Mouse (Mus musculus): ENCODE results near the gene Eid1. TPM values are rescaled to one million over a fixed set of nuclear protein-coding genes. Genes with fewer than 3 reads are reported as not detected.

Gene Eid1
- polyA plus RNA-seq, 1 experiment from 2014 or later: 150 TPM

GRCm38 (mm10) chr2:125637331-125637730 lies 35.6 kb upstream of the Eid1 start:
- no peak for TF ChIP-seq CTCF (IDR thresholded peaks at IDR 0.05; ENCODE audit: low read depth)
- Histone ChIP-seq H3K4me1 (ENCODE audit: insufficient read depth) (no peaks in the 10 kb centered on the region), H3K36me3 (ENCODE audit: insufficient read depth) (no peaks in the 10 kb centered on the region), H3K4me3 (ENCODE audit: low read depth, low read length) (no peak overlapping the region), H3K9ac (no peak overlapping the region), H3K4me2 (no peak overlapping the region), H3K27ac (ENCODE audit: low read depth) (no peak overlapping the region), H3K9me3 (ENCODE audit: low read depth, low read length) (no peaks in the 10 kb centered on the region), H3K27me3 (ENCODE audit: insufficient read depth, low read length) (no peaks in the 10 kb centered on the region)
- DNase-seq (no peak), ATAC-seq (ENCODE audit: insufficient read depth) (no peak)
- 59% methylated on average over 7 of the region's 7 CpGs for WGBS

DNA sequence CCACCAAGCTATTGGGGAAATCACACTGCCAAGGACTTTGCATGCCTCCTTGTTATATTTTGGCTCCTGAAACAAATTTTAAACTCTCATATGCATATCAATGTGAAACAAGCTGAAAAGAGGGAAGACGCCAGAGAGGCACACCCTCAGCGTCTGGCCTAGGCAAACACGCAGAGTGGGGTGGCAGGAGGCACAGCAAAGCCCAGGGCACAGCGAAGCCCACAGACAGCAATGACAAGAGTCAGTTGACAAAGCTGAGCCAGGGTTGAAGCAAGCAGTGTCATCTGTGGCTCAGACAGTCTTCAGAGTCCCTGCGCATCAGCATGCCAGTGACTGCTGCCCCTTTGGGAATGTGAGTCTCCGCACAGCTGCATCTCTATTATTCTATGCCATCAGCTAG lies 28.0 kb upstream of the Eid1 start:
- Histone ChIP-seq H3K27me3 (ENCODE audit: insufficient read depth, low read length) (no peaks in the 10 kb centered on the region), H3K9me3 (ENCODE audit: low read depth, low read length) (no peaks in the 10 kb centered on the region), H3K4me2 (no peak overlapping the region), H3K4me1 (ENCODE audit: insufficient read depth) (no peaks in the 10 kb centered on the region), H3K27ac (ENCODE audit: low read depth) (no peak overlapping the region), H3K4me3 (ENCODE audit: low read depth, low read length) (no peak overlapping the region), H3K9ac (no peak overlapping the region), H3K36me3 (ENCODE audit: insufficient read depth) (no peaks in the 10 kb centered on the region)
- WGBS: 86% methylated on average over 6 of the region's 6 CpGs
- ATAC-seq (ENCODE audit: insufficient read depth) (no peak), DNase-seq (no peak)
- TF ChIP-seq CTCF (IDR thresholded peaks at IDR 0.05; ENCODE audit: low read depth): no peak

DNA sequence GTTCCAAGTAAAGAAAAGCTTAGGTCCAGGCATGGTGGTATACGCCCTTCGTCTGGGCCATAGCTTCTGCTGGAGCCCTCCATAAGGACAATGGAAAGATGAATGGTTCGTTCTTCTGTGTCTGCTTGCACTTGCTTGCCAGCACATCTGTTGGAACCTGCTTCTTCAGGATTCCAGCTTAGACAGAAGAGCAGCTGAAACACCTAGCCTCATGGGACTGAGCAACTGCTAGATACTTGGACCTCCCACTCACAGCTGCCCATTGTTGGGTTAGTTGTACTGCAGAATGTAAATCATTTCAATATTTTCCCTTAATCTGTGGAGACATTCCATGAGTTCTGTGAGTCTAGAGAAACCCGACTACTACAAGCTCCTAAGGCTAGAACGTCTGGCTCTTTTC lies 22.9 kb upstream of the Eid1 start:
- ATAC-seq (ENCODE audit: insufficient read depth) (no peak), DNase-seq (no peak)
- Histone ChIP-seq H3K27ac (ENCODE audit: low read depth) (no peak overlapping the region), H3K9me3 (ENCODE audit: low read depth, low read length) (no peaks in the 10 kb centered on the region), H3K36me3 (ENCODE audit: insufficient read depth) (no peaks in the 10 kb centered on the region), H3K27me3 (ENCODE audit: insufficient read depth, low read length) (no peaks in the 10 kb centered on the region), H3K4me2 (no peak overlapping the region), H3K9ac (no peak overlapping the region), H3K4me3 (ENCODE audit: low read depth, low read length) (no peak overlapping the region), H3K4me1 (ENCODE audit: insufficient read depth) (no peaks in the 10 kb centered on the region)
- no peak for TF ChIP-seq CTCF (IDR thresholded peaks at IDR 0.05; ENCODE audit: low read depth)
- WGBS: 85% methylated on average over 5 of the region's 5 CpGs

GRCm38 (mm10) chr2:125650742-125651352 lies 22.0 kb upstream of the Eid1 start:
- no peak for ATAC-seq (ENCODE audit: insufficient read depth)
- TF ChIP-seq CTCF (IDR thresholded peaks at IDR 0.05; ENCODE audit: low read depth): no peak
- WGBS: 65% methylated on average over 14 of the region's 14 CpGs

GRCm38 (mm10) chr2:125651563-125651962 lies 21.3 kb upstream of the Eid1 start:
- Histone ChIP-seq H3K9me3 (ENCODE audit: low read depth, low read length) (no peaks in the 10 kb centered on the region), H3K27me3 (ENCODE audit: insufficient read depth, low read length) (no peaks in the 10 kb centered on the region), H3K4me3 (ENCODE audit: low read depth, low read length) (no peak overlapping the region), H3K27ac (ENCODE audit: low read depth) (no peak overlapping the region), H3K36me3 (ENCODE audit: insufficient read depth) (no peaks in the 10 kb centered on the region), H3K9ac (no peak overlapping the region), H3K4me1 (ENCODE audit: insufficient read depth) (no peaks in the 10 kb centered on the region), H3K4me2 (no peak overlapping the region)
- no peak for TF ChIP-seq CTCF (IDR thresholded peaks at IDR 0.05; ENCODE audit: low read depth)
- ATAC-seq (ENCODE audit: insufficient read depth) (no peak), DNase-seq (no peak)
- 68% methylated on average over 8 of the region's 8 CpGs for WGBS

More at GRCm38 (mm10) chr2:125650742-125651352, 22.0 kb upstream of the Eid1 start:
- Histone ChIP-seq H3K9me3 (ENCODE audit: low read depth, low read length) (no peaks in the 10 kb centered on the region), H3K4me3 (ENCODE audit: low read depth, low read length) (no peak overlapping the region), H3K4me1 (ENCODE audit: insufficient read depth) (no peaks in the 10 kb centered on the region), H3K36me3 (ENCODE audit: insufficient read depth) (no peaks in the 10 kb centered on the region), H3K27me3 (ENCODE audit: insufficient read depth, low read length) (no peaks in the 10 kb centered on the region), H3K27ac (ENCODE audit: low read depth) (no peak overlapping the region), H3K9ac (no peak overlapping the region), H3K4me2 (no peak overlapping the region)
- DNase-seq: peak; percentile 44

DNA sequence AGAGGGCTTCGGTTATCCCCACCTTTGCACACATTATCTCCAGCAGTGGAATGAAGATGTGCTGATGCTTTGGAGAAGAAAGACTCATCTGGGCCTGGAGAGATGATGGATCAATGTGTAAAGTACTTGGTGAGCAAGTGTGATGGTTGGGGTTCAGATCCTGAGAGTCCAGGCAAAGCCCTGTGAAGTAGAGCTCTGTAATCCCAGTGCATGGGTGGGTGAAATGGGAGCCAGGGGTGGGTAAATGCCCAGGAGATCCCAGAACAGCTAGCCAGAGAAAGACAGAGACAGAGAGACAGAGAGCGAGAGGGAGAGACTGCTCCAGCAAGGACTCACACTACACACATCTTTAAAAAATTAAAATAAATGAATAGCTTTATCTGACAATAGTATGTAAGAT lies 19.6 kb upstream of the Eid1 start:
- H3K27ac ChIP-seq (ENCODE audit: low read depth): no peak overlapping the region
- WGBS: 96% methylated on average over 2 of the region's 2 CpGs
- ATAC-seq (ENCODE audit: insufficient read depth) (no peak), DNase-seq (no peak)
- H3K9me3 ChIP-seq (ENCODE audit: low read depth, low read length): no peaks in the 10 kb centered on the region
- no peaks in the 10 kb centered on the region for H3K4me1 ChIP-seq (ENCODE audit: insufficient read depth)
- H3K9ac ChIP-seq: no peak overlapping the region
- no peak for TF ChIP-seq CTCF (IDR thresholded peaks at IDR 0.05; ENCODE audit: low read depth)
- H3K4me2 ChIP-seq: no peak overlapping the region
- no peaks in the 10 kb centered on the region for H3K36me3 ChIP-seq (ENCODE audit: insufficient read depth)
- H3K4me3 ChIP-seq (ENCODE audit: low read depth, low read length): no peak overlapping the region
- H3K27me3 ChIP-seq (ENCODE audit: insufficient read depth, low read length): no peaks in the 10 kb centered on the region

GRCm38 (mm10) chr2:125655391-125655790 lies 17.5 kb upstream of the Eid1 start:
- no peaks in the 10 kb centered on the region for H3K27me3 ChIP-seq (ENCODE audit: insufficient read depth, low read length)
- no peak overlapping the region for H3K9ac ChIP-seq
- no peaks in the 10 kb centered on the region for H3K9me3 ChIP-seq (ENCODE audit: low read depth, low read length)
- H3K4me2 ChIP-seq: no peak overlapping the region
- H3K27ac ChIP-seq (ENCODE audit: low read depth): no peak overlapping the region
- no peak overlapping the region for H3K4me3 ChIP-seq (ENCODE audit: low read depth, low read length)
- no peaks in the 10 kb centered on the region for H3K36me3 ChIP-seq (ENCODE audit: insufficient read depth)
- H3K4me1 ChIP-seq (ENCODE audit: insufficient read depth): no peaks in the 10 kb centered on the region
- DNase-seq (no peak), ATAC-seq (ENCODE audit: insufficient read depth) (no peak)
- 84% methylated on average over 9 of the region's 9 CpGs for WGBS
- no peak for TF ChIP-seq CTCF (IDR thresholded peaks at IDR 0.05; ENCODE audit: low read depth)
